Mouse (Mus musculus) skeletal muscle tissue, adult 2 months (tissue): Measurements from ENCODE around the gene Chst14.
A peak's percentile ranks its signal among the peaks of the same experiment; 100 is the strongest.

Source experiments
- DNase-seq: peaks from one replicate; pipeline ENCODE4 v3.0.0-alpha.2; 2012; ENCODE audit warnings: low read depth, low spot score

Chst14 gene

GRCm38 (mm10) chr2:118926361-118926997 is at the start of gene Chst14:
Gene Chst14 (plus strand): TSS chr2:118926496.
- DNase-seq, result peak; percentile 52

DNA sequence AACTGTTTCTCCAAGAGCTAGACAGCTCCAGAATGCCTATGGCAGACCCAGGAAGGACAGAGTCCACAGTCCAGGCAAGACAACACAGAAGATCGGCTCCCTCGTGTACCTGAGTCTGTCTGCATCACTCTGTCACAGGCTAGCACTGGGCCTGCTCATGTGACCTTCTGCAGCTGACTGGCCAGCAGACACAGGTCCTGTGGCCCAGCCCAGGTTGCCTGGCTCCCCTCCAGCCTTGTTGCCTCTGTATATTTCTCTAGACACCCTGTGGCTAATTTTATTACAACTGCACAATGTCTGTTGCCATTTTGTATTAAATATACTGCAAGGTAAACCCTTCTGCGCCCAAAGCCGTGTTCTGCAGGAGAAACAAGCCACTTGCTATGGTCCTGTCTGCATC is 45.3 kb upstream of the Chst14 start:
- DNase-seq, result no peak

DNA sequence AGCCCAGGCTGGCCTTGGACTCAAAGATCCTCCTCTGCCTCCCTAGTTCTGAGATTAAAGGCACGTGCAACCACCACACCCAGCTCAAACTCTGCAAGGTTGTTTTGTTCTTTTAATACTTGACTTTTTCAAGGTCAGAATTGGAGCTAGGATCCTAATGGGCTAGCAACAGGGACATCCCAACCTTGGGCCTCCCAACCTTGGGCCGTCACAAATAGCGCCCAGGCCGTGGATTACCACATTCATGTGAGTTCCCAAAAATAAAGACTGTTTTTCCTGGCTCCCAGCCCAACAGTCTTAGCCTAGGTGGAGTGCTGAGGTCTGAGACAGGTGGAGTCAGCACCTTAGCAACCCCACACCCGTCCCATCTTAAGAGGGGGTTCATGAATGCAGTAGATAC is 44.3 kb upstream of the Chst14 start:
- no peak for DNase-seq

- DNase-seq, result peak; percentile 52
Measured at GRCm38 (mm10) chr2:118882840-118883679, 43.2 kb upstream of the Chst14 start.

DNA sequence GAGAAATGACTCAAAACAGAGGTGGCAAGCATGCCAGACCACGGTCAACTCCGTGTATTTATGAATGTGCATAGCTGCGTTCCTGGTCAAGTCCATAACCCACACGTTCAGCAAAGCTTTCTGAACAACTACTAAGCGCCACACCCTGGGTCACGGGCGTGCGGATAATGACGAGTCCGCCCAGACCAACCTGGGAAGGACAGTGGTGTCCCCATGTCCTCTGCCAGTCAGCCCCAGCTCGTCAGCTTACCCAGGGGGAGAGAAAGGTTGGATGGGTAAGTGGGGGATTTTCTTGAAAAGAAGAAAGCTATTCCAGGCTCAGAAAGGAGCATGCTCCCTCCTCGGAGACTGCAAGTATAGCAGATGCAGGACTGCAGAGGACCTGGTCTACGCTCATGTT is 38.9 kb upstream of the Chst14 start:
- DNase-seq, result no peak

- no peak for DNase-seq
Measured at GRCm38 (mm10) chr2:118887845-118888548, 38.3 kb upstream of the Chst14 start.

DNA sequence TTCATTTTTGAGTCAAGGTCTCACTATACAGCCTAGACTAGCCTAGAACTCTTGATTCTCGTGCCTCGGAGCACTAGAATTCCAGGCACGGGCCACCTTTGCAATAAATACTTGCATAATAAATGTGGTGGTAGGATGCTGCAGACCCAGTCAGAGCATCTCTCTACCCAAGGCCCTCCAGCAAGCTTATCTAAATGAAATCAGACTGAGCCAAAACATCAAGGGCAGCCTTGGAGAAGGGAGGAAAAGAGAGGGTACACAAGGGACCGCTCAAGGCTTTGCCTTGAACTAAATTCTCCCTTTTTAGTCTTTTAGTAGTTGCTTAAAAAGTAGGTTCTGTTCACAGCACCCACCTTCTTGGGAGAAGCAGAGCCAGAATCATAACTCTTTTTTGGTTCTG is 35.1 kb upstream of the Chst14 start:
- no peak for DNase-seq

GRCm38 (mm10) chr2:118895990-118896913 is 30.0 kb upstream of the Chst14 start:
- no peak for DNase-seq

GRCm38 (mm10) chr2:118896914-118897291 is 29.4 kb upstream of the Chst14 start:
- DNase-seq, result no peak

GRCm38 (mm10) chr2:118897392-118897791 is 28.9 kb upstream of the Chst14 start:
- DNase-seq, result no peak

GRCm38 (mm10) chr2:118897808-118898207 is 28.5 kb upstream of the Chst14 start:
- no peak for DNase-seq

- no peak for DNase-seq
Measured at GRCm38 (mm10) chr2:118898771-118899170, 27.5 kb upstream of the Chst14 start.

DNA sequence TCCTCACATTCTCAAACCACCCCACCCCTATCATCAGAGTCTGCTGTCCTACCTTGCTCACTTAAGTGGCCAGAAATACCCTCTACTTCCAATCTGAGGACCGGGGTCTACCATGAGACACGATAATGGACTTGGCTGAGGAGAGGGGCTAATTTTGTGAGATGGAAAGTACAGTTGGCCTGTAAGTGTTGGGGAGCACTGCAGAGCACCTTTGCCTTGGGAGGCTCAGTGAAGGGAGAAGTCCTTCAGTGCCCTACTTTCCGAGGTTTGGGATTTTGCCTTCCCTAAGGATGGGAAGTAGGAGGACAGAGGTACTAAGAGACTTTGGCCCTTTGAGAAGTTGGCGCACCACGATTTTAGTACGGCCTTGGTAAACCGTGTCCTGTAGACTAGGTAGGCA is 27.0 kb upstream of the Chst14 start:
- no peak for DNase-seq

DNA sequence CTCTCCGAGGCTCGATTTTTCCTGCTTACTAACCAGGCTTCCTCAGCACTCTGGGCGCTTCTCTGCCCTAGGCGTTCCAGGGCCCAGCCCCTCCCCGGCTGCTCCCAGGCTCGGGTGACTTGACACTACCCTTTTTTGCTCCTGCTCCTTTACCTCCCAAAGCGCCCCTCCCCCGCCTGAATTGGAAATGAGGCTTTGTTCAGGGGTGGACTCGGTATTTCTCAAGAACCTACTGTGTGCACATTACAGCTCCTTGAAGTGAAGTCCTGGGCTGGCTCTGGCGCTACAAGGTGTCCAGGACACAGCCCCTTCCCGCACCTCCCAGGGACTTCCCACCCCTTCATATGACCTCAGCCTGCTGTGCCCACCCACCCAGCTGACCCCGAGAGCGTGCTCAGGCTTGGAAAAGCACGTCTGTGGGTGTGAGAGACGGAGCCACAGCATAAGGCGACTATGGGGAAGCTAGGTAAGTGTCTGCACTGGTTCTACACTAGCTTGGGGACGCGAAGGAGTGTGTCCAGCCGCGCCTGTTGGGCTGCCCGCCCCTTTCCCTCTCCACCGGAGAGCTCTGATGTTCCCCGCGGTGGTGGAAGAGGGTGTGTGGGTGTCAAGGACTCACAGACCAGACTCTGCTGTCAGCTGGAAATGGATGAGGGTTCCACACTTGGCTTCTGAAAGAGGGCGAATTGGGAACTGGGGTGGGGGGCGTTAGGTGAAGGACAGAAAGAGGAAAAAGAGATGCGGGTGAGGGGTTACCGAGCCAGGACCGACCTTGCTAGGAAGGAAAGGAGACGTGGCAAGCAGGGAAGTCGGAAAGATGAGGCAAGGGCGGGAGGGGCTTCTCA is 26.1 kb upstream of the Chst14 start, which contains the start of gene Bahd1:
Gene Bahd1, plus strand, starts transcription at position 397 of the 845 bp plus-strand sequence.
- DNase-seq, result no peak

DNA sequence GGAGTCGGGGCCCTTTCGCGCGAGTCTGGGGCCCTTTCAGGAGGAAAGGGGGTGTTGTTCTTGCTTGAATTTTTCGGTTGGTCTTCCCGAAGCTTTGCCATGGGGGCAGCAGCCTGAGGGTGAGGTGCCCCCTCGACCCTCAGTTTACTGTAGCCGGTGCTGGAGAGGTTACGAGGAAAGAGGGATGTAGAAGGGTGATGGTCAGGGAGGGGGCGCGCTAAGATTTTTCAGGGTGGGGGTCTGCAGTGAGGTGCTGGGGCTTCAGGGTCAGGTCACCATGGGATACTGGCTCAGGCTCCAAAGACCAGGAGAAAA is 25.5 kb upstream of the Chst14 start:
- DNase-seq, result no peak

DNA sequence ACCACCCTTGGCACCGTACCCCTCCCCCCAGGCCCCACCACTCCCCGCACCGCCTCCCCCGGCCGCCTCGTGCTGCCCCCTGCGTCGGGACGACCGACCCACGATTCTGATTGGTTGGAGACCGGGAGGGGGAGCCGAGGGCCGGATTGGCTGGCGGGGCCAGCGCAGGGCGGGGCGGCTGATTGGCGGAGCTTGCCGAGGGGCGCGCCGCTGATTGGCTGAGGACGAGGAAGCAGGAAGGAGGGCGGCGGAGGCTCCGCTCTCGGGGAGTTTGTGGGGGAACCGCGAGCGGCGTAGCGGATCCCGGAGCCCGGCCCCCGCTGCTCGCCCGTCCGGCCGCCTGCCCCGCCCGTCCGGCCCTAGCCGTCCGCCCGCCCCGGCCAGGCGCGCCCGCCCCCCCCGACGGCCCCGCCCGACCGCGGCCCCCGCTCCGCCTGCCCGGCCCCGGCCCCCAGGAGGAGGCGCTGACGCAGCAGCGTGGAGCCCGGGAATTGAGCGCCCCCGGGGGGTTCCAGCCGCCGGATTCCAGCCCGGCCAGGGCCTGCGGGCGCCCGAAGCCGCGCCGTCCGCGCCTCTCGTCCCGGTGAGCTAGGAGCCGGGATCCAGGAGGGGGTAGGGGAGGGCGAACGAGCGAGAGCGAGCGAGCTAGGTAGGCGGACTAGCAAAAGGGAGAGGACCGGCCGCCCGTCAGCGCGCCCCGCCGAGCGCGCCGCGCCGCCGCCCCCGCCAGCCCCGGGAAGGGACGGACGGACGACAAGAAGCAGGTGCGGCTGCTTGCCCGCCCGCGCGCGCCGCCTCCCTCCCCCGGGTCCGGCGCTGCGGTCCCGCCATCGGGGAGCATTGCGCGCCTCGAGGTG is 24.9 kb upstream of the Chst14 start:
- peak; percentile 95 for DNase-seq

DNA sequence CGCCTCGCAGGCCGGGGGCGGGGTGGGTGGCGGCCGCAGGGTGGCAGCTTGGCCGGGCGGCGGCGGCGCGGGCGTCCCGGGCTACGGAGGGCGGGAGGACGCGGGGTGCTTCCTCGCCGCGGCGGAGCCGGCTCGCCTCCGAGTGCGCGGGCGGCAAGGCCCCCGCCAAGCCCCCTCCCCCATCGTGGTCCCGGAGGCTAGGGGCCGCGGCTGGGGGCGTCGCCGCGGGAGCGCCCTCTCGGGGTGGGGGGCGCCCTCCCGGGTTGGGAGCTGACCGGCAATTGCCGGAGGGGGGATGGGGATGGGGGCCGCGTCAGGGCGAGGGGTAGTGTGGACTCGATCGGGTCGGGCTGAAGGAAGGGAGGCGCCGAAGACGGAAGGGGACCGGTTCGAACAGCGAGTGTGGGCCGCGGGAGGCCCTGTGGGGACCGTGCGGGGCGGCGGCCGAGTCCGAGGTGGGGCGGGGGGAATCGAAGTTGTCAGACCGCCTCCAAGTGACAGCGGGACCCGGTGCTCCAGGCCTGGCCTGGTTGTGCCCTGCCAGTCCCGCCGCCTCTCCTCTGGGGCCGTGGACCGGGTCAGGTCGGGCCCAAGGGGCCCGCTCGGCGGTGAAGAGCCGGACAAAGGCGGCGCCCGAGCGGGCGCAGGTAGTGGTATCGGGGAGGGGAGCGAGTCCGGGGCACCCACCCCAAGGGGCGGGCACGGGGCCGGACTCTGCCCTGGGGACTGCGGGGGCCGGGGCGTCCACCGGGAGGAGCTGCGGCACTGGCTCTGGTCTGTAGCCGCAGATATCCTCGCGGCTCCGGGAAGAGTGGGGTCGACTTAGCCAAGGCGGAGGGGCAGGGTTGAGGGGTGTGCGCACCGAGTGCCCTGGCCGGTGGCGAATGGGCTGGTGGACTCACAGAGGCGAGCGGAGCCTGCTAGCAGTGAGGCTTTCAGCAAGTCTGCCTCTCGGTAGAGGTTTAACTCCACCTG is 24.0 kb upstream of the Chst14 start:
- no peak for DNase-seq

DNA sequence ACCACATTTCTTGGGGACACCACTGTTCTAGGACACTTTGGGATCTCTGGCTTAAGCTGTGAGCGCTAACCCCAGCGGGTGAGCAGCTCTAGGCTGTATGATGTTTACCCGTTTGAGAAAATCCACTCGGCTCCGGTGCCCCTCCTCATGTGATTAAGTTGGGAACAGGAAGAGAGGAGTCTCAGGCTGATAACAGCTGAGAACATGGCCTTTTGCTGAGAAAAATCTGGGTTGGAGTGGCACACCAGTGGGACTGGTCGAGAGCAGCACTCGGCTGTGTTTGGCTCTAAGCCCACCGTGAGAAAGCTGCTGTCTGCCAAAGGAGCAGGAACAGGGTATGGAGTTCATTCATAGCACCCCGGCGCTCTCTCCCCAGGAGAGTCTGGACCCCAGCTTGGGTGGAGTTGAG is 23.0 kb upstream of the Chst14 start:
- DNase-seq, result no peak
